Mouse (Mus musculus) forebrain, embryonic 16.5 days (tissue): ENCODE data around the gene Nckap5l. TPM values are rescaled to one million over a fixed set of nuclear protein-coding genes. Genes with fewer than 3 reads are reported as not detected.

Experiments
- ATAC-seq: fragments of 200-750 bp; cut with Nextera tagmentation; 2 replicates; pipeline ENCODE4 v1.8.0; 2017; ENCODE audit warnings: mild to moderate bottlenecking, moderate library complexity
- H3K27ac ChIP-seq: fragments of 300-500 bp; sonication (generic); 2 replicates; pipeline ENCODE4 v1.5.1; 2014; ENCODE audit warnings: low read length, control low read depth
- H3K27me3 ChIP-seq: fragments of 300-500 bp; sonication (generic); replicated peaks from 2 replicates; pipeline ENCODE4 v1.6.1; 2014; ENCODE audit warnings: low read length; ENCODE audit not compliant: control insufficient read depth, insufficient read depth
- H3K36me3 ChIP-seq: fragments of 300-500 bp; sonication (generic); 2 replicates; pipeline ENCODE4 v1.6.1; 2014; ENCODE audit not compliant: control insufficient read depth, insufficient read depth
- H3K4me1 ChIP-seq: fragments of 300-500 bp; sonication (generic); replicated peaks from 2 replicates; pipeline ENCODE4 v1.6.1; 2014; ENCODE audit warnings: low read length; ENCODE audit not compliant: control insufficient read depth, insufficient read depth
- H3K4me2 ChIP-seq: fragments of 300-500 bp; sonication (generic); 2 replicates; pipeline ENCODE4 v1.6.1; 2014; ENCODE audit warnings: mild to moderate bottlenecking, low read length, control low read depth
- H3K4me3 ChIP-seq: fragments of 300-500 bp; sonication (generic); replicated peaks from 2 replicates; pipeline ENCODE4 v1.5.1; 2014; ENCODE audit warnings: mild to moderate bottlenecking, low read length, control low read depth
- H3K9ac ChIP-seq: fragments of 300-500 bp; sonication (generic); replicated peaks from 2 replicates; pipeline ENCODE4 v1.6.1; 2014; ENCODE audit warnings: low read depth, low read length, control low read depth
- H3K9me3 ChIP-seq: fragments of 300-500 bp; sonication (generic); 2 replicates; pipeline ENCODE4 v1.6.1; 2016; ENCODE audit warnings: low read length; ENCODE audit not compliant: control insufficient read depth
- WGBS: fragments of 180-500 bp; shearing (Covaris S2); extraction: QIAGEN DNeasy Blood & Tissue Kit; methylation state at CpG from one replicate; pipeline ENCODE4 v1.1.7; 2014; 5-methylcytosine and 5-hydroxymethylcytosine counted together
- polyA plus RNA-seq: library from polyadenylated mRNA; unstranded; fragments of >200 nt; fragmentation: Nextera tagmentation; extraction: Ambion mirVana; gene quantifications from 2 replicates; pipeline ENCODE4 v1.2.1, GENCODE M21; 2015

Nckap5l gene
- polyA plus RNA-seq, 1 experiment from 2014 or later = 12.5 TPM

DNA sequence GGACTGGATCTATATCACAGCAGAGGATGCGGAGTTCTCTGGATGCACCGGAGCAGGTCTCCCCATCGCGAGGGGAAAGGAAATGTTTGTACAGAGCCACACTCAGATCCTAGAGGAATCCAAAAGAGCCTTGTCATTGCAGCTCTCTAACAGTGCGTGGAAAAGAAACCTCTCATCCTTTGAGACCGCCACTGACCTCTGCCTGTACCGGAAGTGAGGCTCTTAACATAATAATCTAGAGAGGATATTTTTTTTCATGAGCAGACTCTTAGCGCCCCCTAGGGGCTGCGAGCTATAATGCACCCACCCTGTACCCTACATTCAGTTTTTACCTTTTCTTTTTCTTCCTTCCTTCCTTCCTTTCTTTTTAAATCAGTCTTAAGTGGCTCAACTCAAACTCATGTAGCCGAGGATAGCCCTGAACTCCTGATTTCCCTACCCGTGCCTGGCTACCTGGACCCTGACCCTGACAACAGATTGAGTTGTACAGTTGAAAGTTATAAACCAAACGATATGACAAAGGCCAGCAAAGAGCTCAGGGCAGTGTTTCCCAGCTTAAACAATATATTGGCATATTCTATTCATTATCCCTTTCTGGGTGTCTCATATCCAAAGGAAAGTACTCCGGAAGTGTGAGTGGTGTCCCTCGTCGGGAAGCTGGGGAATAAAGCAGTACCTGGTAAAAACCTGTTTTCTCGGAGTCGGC lies 13.6 kb upstream of the Nckap5l start:
- Histone ChIP-seq H3K27ac (no peak overlapping the region), H3K9me3 (no peaks in the 10 kb centered on the region)
- ATAC-seq = no peak

DNA sequence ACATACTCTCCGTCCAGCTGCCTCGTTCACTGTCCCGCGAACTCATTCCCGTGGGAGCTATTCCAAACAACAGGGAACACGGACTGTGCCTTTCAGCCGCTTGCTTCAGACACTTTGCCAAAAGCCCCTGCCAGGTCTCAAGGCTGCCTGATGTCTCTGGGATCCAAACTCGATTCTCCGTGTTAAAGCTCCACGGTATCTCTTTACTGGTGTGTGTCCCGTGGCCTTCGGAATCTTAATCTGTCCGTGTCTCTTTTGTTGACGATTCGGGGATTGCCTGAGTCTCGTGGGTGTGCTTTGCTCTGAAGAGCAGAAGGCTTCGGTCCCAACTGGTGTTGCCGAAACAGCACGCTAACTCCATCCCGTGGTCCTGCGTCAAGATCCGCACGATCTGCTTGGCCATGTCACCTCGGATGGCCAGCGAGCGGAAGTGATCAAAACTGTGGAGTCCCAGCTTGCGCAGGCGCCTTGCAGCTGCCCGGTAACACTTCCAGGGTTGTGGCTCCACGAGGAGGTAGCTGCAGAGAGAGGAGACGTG lies 12.7 kb upstream of the Nckap5l start:
- H3K9me3 ChIP-seq = no peaks in the 10 kb centered on the region
- H3K4me1 ChIP-seq = peaks cover 10% of the 10 kb centered on the region
- no peak for ATAC-seq
- WGBS = 86% methylated on average over 31 of the region's 31 CpGs
- no peak overlapping the region for H3K27ac ChIP-seq
- no peaks in the 10 kb centered on the region for H3K27me3 ChIP-seq
- no peaks in the 10 kb centered on the region for H3K36me3 ChIP-seq
- no peak overlapping the region for H3K9ac ChIP-seq
- no peak overlapping the region for H3K4me2 ChIP-seq
- no peak overlapping the region for H3K4me3 ChIP-seq

More for the DNA sequence above, 13.6 kb upstream of the Nckap5l start:
- H3K4me1 ChIP-seq = peaks cover 10% of the 10 kb centered on the region
- no peak overlapping the region for H3K4me2 ChIP-seq
- H3K4me3 ChIP-seq = no peak overlapping the region
- 65% methylated on average over 17 of the region's 17 CpGs for WGBS
- H3K9ac ChIP-seq = no peak overlapping the region
- no peaks in the 10 kb centered on the region for H3K36me3 ChIP-seq
- no peaks in the 10 kb centered on the region for H3K27me3 ChIP-seq

DNA sequence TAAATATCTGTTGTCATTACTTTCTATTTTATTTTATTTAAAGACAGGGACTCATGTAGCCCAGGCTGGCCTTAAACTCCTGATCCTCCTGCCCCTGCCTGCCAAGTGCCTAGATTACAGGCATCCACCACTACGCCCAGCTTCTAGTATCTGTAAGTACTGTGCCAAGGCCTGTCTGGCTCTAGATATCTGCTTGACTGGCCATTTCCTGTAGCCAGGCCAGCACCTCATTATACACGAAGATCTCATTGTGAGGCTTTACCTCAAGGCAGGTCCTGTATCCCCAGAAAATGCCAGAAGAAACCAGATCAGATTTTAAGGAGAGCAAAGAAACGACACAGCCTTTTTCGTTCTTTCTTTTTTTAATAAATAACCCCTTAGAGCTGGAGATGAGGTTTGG lies 12.2 kb upstream of the Nckap5l start:
- Histone ChIP-seq H3K4me2 (no peak overlapping the region), H3K36me3 (no peaks in the 10 kb centered on the region), H3K27me3 (no peaks in the 10 kb centered on the region), H3K4me3 (no peak overlapping the region), H3K4me1 (peaks cover 8% of the 10 kb centered on the region), H3K9ac (no peak overlapping the region), H3K9me3 (no peaks in the 10 kb centered on the region), H3K27ac (no peak overlapping the region)
- ATAC-seq = no peak
- 91% methylated on average over 4 of the region's 4 CpGs for WGBS

DNA sequence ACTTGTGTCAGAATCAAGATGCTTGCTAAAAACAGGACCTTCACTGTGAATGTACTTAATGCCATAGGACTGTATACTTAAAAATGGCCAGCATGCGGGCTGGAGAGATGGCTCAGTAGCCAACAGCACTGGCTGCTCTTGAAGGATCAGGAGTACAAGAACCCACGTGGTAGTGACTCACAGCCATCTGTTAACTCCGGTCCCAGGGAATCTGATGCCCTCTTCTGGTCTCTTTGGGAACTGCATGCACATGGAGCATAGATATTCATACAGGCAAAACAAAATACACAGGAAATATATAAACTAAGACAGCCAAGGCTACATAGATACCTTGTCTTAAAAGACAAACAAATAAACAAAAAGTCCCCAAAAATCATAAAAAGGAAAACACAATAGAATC lies 11.5 kb upstream of the Nckap5l start:
- ATAC-seq = no peak
- no peaks in the 10 kb centered on the region for H3K9me3 ChIP-seq
- H3K36me3 ChIP-seq = no peaks in the 10 kb centered on the region
- 36% methylated on average over 3 of the region's 3 CpGs for WGBS
- H3K4me1 ChIP-seq = peaks cover 7% of the 10 kb centered on the region
- H3K27ac ChIP-seq = no peak overlapping the region
- H3K4me2 ChIP-seq = no peak overlapping the region
- no peaks in the 10 kb centered on the region for H3K27me3 ChIP-seq
- H3K4me3 ChIP-seq = no peak overlapping the region
- no peak overlapping the region for H3K9ac ChIP-seq

DNA sequence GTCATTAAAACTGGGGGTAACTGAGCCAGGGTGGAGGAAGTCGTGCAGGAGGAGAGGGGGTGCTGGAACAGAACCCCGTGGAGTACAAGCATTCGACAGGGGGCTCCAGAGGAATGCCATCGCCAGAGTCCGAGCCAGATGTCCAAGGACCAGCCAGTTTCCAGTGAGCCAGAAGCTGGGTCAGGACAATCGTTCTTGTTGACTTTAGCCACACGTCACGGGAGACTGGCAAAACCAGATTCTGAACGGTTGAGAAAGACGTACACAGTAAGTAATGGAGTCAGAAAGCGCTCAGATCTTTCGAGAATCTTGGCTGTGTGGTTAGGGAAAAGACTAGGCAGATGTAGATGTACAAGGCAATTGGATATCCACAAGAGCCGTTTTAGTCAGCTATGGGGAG lies 5.6 kb upstream of the Nckap5l start:
- H3K4me1 ChIP-seq = peaks cover 4% of the 10 kb centered on the region
- H3K9ac ChIP-seq = no peak overlapping the region
- no peaks in the 10 kb centered on the region for H3K27me3 ChIP-seq
- H3K36me3 ChIP-seq = no peaks in the 10 kb centered on the region
- 77% methylated on average over 13 of the region's 13 CpGs for WGBS
- ATAC-seq = no peak
- H3K4me3 ChIP-seq = no peak overlapping the region
- no peak overlapping the region for H3K27ac ChIP-seq
- no peaks in the 10 kb centered on the region for H3K9me3 ChIP-seq
- H3K4me2 ChIP-seq = no peak overlapping the region

DNA sequence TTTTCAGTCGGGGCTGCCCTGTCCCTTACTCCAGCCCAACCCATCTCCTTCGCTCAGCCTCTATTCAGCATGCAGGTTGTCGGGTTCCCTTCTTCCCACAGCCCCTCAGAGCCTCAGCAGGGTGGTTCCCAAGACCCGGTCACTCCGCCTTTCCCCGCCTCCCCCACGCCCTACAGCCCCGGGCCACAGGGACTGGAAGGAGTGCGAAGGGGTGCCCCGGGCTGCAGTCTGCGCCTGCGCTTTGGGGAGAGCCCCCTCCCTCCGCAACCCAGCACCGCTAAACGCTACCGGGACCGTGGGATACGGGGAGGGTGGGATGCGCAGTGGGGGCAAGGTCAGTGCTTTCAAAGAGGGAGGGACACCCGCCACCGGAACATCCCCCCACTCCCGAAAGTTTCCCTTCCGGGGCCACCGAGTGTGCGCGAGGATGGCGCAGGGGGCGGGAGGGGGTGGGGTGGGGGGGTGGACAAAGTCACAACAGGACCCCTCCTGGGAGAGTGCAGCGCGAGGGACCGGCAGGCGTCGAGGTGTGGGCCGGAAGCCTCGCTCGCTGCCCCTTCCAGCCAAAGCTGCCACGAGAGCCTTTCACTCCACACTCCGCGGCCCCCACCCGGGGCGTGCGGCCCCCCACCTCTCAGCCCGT lies 464 bp downstream of the Nckap5l start:
- WGBS = 0% methylated on average over 42 of the region's 43 CpGs
- H3K36me3 ChIP-seq = no peaks in the 10 kb centered on the region
- H3K27me3 ChIP-seq = no peaks in the 10 kb centered on the region
- no peaks in the 10 kb centered on the region for H3K9me3 ChIP-seq
- peak overlapping the region; percentile 80 for H3K4me2 ChIP-seq
- peaks cover 34% of the 10 kb centered on the region for H3K4me1 ChIP-seq
- peak overlapping the region; percentile 80 for H3K4me3 ChIP-seq
- peak overlapping the region; percentile 78 for H3K9ac ChIP-seq
- peak overlapping the region; percentile 84 for H3K27ac ChIP-seq
- ATAC-seq = peak; percentile 77

DNA sequence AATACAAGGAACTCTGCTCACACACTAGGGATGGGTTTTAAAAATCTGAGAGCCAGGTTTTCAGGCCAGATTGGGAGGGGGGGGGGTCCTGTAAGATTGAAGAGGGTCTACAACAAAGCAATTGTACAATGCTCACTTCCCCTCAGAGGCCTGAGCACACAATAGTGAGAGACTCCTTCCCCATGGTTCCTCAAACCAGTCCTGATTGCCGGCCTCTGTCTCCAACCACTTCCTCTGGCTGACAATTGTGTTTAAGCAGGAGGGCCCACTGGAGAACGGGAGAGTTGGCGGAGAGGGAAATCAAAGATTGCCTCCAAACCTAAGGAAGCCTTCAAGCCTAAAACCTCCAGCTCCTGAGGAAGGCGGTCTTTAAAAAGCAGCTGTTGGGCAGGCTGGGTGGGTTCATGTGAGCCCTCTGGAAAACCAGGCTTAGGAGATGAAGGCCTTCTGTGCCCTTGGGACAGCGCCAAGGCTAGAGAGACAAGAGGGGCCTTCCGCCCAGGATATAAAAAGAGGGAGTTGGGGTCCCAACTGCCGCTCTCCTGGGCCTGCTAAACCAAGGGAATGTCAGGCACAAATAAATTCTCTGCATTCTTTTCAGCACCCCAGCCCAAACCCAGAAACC lies 1.1 kb downstream of the Nckap5l start:
- Histone ChIP-seq H3K9me3 (no peaks in the 10 kb centered on the region), H3K4me2 (peak overlapping the region; percentile 80), H3K36me3 (no peaks in the 10 kb centered on the region), H3K27me3 (no peaks in the 10 kb centered on the region), H3K4me3 (peak overlapping the region; percentile 80), H3K4me1 (peaks cover 34% of the 10 kb centered on the region), H3K9ac (peak overlapping the region; percentile 78), H3K27ac (peak overlapping the region; percentile 84)
- ATAC-seq = no peak
- 15% methylated on average over 7 of the region's 7 CpGs for WGBS

DNA sequence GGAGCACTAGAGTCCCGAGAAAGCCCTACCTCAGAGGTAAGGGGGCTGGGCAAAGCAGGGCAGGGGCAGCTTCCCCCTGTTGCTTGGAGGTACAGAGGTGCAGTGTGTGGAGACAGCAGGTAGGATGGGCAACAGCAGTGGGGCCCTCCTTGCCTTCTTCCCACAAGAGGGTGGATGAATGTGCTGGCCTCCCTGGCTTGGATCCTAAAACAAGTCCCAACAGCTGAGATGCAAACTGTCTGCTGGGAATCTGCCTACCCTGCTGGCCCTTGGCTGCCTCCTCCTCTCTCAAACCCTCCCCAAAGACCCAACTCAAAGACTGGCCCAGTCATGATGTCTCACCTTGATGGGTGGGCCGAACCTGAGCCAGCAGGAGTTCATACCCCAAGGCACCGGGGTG lies 2.1 kb downstream of the Nckap5l start:
- no peak for ATAC-seq
- Histone ChIP-seq H3K4me1 (peaks cover 34% of the 10 kb centered on the region), H3K36me3 (no peaks in the 10 kb centered on the region), H3K27ac (no peak overlapping the region), H3K4me2 (no peak overlapping the region), H3K4me3 (no peak overlapping the region), H3K9ac (no peak overlapping the region), H3K27me3 (no peaks in the 10 kb centered on the region), H3K9me3 (no peaks in the 10 kb centered on the region)
- WGBS = 75% methylated on average over 3 of the region's 3 CpGs

DNA sequence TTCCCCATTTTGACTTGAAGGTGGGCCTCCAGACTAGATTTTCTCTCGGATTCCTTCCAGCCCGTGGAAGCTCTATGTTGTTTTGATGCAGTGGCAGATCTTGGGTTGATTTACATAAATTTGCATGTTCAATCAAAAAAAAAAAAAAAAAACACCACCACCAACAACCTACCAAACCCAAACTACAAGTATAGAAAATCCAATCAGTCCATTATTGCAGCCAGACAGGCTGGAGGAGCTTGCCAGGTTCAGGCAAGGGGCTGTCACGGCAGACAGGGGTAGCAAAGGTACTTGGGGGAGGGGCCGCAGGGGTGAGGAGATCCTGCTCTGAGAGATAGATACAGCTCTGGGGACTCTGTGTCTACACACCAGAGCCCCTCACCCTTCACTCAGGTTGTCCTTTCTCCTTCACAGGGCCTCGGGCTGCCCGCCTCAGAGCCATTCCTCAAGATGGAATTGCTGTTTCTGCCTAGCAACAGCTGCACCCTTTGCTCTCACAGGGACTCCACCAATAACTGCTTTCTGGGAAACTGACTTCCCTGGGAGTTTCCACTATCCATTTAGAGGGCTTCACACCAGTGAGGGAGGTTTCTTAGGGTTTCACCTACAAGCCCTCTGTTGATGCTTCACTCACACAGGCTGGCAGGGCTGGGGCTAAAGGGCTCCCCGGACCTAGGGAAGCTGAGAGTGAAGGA lies 2.8 kb downstream of the Nckap5l start:
- no peak for ATAC-seq
- no peak overlapping the region; the same call in 1 of the 2 replicates for H3K9ac ChIP-seq
- no peaks in the 10 kb centered on the region for H3K36me3 ChIP-seq
- H3K27ac ChIP-seq = no peak overlapping the region; the same call in 1 of the 2 replicates
- no peaks in the 10 kb centered on the region for H3K27me3 ChIP-seq
- no peak overlapping the region for H3K4me2 ChIP-seq
- H3K9me3 ChIP-seq = no peaks in the 10 kb centered on the region
- H3K4me1 ChIP-seq = peaks cover 37% of the 10 kb centered on the region
- H3K4me3 ChIP-seq = no peak overlapping the region
- WGBS = 54% methylated on average over 7 of the region's 7 CpGs
